Mouse (Mus musculus) kidney, postnatal 10 days (tissue): ENCODE results near the gene Traf1.

Experiments
- DNase-seq: peaks from one replicate; pipeline ENCODE4 v3.0.0; 2021; ENCODE audit warnings: mixed read lengths

Gene Traf1

GRCm38 (mm10) chr2:34966243-34966934, 4.8 kb upstream of the Traf1 start:
- no peak for DNase-seq

GRCm38 (mm10) chr2:34965806-34966205, 4.2 kb upstream of the Traf1 start:
- DNase-seq = no peak

- peak; percentile 76 for DNase-seq
These were observed 3.7 kb upstream of the Traf1 start for GRCm38 (mm10) chr2:34965293-34965692.

- DNase-seq = no peak
These were observed 3.1 kb upstream of the Traf1 start for GRCm38 (mm10) chr2:34964651-34965050.

- no peak for DNase-seq
These were observed 2.7 kb upstream of the Traf1 start for GRCm38 (mm10) chr2:34964230-34964629.

GRCm38 (mm10) chr2:34963371-34963956, 1.9 kb upstream of the Traf1 start:
- DNase-seq = peak; percentile 24

- DNase-seq = no peak
These were observed 1.3 kb upstream of the Traf1 start for GRCm38 (mm10) chr2:34962893-34963292.

GRCm38 (mm10) chr2:34962211-34962610, 639 bp upstream of the Traf1 start:
- no peak for DNase-seq

- DNase-seq = no peak
These were observed 606 bp downstream of the Traf1 start for GRCm38 (mm10) chr2:34960966-34961365.

- no peak for DNase-seq
These were observed 1.1 kb downstream of the Traf1 start for GRCm38 (mm10) chr2:34960466-34960865.

GRCm38 (mm10) chr2:34958582-34958981, 3.0 kb downstream of the Traf1 start:
- no peak for DNase-seq

GRCm38 (mm10) chr2:34958036-34958435, 3.5 kb downstream of the Traf1 start:
- no peak for DNase-seq

GRCm38 (mm10) chr2:34957405-34957804, 4.2 kb downstream of the Traf1 start:
- no peak for DNase-seq

GRCm38 (mm10) chr2:34956941-34957340, 4.6 kb downstream of the Traf1 start:
- DNase-seq = no peak

GRCm38 (mm10) chr2:34954344-34954743, 7.2 kb downstream of the Traf1 start:
- no peak for DNase-seq

GRCm38 (mm10) chr2:34953547-34954116, 7.9 kb downstream of the Traf1 start:
- no peak for DNase-seq

GRCm38 (mm10) chr2:34953018-34953417, 8.6 kb downstream of the Traf1 start:
- no peak for DNase-seq

GRCm38 (mm10) chr2:34951469-34951868, 10.1 kb downstream of the Traf1 start:
- DNase-seq = no peak

- peak; percentile 40 for DNase-seq
These were observed 12.9 kb downstream of the Traf1 start for GRCm38 (mm10) chr2:34948622-34949021.

GRCm38 (mm10) chr2:34946046-34946445, 15.5 kb downstream of the Traf1 start:
- DNase-seq = no peak

GRCm38 (mm10) chr2:34945580-34945979, 16.0 kb downstream of the Traf1 start:
- no peak for DNase-seq

GRCm38 (mm10) chr2:34944761-34945160, 16.8 kb downstream of the Traf1 start:
- DNase-seq = peak; percentile 70

GRCm38 (mm10) chr2:34943556-34944120, 17.9 kb downstream of the Traf1 start:
- DNase-seq = no peak

- DNase-seq = no peak
These were observed 20.4 kb downstream of the Traf1 start for GRCm38 (mm10) chr2:34941061-34941675.
